Mouse (Mus musculus) CD4-positive helper T cell, adult 2 months (primary cell): ENCODE data around the gene Gemin2.
"Not testable (repeated sequence)": the region's sequence is repeated elsewhere in the genome, so short reads cannot be mapped to it uniquely, and the experiment has no call there.

Experiments used
- DNase-seq: peaks from one replicate; pipeline ENCODE4 v3.0.0-alpha.2; 2012; ENCODE audit warnings: low read depth, missing footprints, low spot score

Gene Gemin2

DNA sequence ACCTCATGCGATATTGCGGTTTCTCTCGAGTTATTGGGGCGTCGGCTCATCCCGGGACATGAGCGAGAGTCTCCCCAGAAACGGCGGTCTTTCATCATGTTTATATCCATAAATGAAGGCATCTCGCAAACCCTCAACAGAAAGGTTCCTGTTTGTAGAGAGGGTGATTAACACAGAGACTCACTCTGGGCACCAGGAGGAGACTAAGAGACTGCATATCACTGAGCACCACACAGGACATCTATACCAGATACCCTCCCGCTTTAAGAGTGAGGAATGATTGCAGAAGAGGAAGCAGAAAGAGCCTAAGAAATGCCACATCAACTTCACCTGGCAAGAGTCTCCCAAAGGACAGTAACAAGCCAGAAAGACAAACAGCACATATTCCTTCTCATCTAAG, 43.0 kb downstream of the Gemin2 start:
- DNase-seq = no peak

DNA sequence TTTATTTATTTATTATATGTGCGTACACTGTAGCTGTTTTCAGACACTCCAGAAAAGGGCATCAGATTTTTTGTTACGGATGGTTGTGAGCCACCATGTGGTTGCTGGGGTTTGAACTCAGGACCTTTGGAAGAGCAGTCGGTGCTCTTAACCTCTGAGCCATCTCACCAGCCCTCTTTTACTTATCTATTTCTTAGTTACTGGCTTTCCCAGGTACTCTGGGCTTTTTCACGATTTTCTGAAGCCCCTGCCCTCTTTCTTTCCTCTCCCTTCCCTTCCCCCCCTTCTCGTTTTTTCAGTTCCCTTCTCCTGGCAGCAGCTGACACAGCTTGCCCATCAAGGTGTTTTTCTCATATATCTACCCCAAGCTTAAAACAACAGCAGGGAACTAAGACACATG, 45.0 kb downstream of the Gemin2 start:
- DNase-seq = not testable (repeated sequence)

DNA sequence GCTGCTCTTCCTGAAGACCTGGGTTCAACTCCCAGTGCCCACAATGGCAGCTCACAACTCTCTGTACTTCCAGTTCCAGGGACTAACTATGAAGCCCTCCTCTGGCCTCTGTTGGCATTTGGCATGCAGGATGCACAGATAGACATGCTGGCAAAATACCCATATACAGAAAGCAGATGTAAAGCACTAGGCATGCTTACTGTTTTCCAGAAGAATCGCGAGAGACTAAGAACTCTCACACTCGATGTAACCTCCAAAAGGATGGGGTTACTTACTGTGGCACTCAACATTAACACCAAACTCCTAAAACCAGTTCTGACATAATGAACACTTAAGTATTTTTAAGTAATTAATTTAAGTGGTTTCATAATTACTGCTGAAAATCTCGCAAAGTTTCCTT, 47.1 kb downstream of the Gemin2 start:
- no peak for DNase-seq

DNA sequence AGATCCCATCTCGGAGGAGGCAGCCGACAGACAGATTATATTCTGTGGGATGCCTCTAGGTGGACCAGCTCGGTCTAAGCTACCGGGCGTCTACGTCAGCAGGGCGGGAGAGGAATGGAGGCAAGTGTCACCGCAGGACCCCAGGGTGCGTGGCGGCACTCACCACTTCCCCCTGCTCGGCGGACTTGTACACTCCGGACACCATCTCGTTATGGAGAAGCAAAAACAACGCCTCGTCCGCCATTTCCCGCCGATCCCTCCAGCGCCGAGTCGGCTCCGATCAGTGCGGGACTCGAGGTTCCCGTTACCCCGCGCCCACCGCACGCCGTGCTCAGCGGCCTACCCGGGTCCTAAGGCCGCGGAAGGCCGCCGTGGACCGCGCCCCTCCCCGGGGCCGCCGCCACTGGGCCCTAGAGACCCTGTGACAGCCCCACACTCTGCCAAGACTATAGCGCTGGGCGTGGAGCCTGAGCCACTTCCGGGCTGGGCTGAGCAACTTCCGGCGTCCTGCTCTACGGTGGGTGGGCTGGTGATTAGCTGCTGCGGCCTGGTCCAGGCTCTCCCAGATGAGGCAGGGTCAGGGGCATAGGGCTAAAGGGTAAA, 47.9 kb downstream of the Gemin2 start, which contains the start of gene Trappc6b:
Trappc6b (minus strand) TSS at position 480 of the 603 bp plus-strand sequence.
- DNase-seq = peak; percentile 81

DNA sequence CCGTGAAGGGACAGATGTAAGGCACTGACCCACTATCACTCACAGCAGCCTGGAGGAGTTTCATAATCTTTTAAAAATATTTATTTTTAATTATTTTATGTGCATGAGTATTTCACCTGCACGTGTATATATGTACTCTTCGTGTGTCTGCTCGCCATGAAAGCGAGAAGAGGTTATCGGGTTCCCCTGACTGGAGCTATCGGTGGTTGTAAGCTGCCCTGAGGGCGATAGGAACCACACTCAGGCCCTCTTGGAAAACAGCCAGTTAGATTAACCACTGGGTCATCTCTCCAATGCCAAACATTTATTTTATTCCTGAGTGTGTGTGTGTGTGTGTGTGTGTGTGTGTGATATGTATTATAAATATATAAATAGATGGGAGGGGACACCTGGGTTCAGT, 51.6 kb downstream of the Gemin2 start:
- DNase-seq = no peak

DNA sequence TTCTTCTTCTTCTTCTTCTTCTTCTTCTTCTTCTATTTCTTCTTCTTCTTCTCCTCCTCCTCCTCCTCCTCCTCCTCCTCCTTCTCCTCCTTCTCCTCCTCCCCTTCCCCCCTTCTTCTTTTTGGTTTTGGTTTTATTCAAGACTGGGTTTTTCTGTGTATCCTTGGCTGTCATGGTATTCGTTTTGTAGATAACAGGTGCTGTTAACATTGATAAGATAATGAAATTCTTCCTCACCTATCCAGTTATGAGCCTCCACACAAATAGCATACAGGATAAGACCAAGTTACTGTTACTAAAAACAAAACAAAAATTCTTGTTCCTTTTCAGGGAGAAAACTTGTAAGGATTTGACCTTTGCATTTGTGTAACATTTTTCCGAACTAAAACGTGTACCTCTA, 52.6 kb downstream of the Gemin2 start:
- no peak for DNase-seq

DNA sequence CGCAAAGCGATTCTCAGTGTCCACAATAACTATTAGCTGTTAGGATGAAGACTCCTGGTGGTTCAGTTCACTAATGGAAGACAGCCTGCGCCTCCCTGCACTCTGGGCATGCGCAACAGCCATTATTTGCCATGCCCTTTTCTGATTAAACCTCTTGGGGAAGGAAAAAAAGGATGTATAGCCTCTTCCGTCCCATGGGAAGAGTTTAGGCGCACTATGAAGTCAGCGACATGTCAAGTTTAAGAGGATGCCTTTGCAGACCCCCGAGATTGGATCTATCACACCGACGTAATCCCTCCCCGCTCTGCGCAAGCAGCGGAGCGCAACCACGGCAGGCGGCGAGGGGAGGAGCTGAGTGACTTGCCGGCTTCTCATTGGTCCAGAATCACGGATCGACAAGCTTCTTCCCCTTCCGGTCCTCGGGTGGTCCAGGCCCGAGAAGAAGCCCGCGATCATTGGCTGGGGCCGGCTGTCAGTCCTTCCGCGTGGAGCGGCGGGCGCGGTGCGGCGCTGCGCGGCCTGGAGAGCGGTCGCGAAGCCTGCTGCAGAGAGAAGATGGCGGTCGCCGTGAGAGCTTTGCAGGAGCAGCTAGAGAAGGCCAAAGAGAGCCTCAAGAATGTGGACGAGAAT, 53.4 kb downstream of the Gemin2 start, which contains the start of gene Pnn:
Pnn (plus strand) TSS at position 437 of the 630 bp plus-strand sequence.
- peak; percentile 98 for DNase-seq

DNA sequence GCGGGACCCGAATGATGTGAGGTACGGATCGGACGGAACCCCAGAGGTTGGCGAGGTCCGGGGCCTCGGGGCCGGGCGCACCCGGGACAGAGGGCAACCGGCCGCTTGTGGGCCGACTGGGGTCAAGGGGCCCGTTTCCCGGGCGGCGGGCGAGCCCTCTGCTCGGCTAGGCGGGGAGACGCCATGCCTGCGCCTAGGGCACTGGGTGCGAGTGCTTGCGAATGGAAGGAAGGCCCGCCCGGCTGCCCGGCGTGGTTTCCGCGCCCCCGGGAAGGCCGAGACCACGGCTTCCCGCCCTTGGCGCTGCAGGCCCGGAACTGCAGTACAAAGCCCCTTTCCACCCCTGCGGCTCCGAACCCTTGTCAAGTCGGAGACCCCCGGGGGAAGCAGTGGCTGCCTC, 53.9 kb downstream of the Gemin2 start:
- no peak for DNase-seq

DNA sequence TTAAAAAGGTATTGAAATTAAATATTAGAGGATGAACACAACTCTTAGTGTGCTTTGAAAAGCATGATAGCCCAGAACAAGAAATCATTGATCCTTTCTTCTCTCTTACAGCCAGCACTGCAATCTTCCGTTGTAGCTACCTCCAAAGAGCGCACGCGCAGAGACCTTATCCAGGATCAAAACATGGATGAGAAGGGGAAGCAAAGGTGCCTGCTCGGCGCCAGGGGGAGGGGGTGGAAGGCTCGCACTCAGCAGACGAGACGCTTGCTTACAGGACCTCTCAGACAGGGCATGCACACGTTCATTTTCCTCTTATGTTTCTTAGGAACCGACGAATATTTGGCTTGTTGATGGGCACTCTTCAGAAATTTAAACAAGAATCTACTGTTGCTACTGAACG, 55.6 kb downstream of the Gemin2 start:
- DNase-seq = no peak

DNA sequence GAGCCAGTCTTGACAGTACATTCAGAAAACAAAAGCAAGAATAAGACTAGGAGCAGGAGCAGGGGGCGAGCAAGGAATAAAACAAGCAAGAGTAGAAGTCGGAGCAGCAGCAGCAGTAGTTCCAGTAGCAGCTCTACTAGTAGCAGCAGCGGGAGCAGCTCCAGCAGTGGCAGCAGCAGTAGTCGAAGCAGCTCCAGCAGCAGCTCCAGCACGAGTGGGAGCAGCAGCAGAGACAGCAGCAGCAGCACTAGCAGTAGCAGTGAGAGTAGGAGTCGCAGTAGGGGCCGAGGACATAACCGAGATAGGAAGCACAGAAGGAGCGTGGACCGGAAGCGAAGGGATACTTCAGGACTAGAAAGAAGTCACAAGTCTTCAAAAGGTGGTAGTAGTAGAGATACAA, 59.1 kb downstream of the Gemin2 start:
- no peak for DNase-seq

DNA sequence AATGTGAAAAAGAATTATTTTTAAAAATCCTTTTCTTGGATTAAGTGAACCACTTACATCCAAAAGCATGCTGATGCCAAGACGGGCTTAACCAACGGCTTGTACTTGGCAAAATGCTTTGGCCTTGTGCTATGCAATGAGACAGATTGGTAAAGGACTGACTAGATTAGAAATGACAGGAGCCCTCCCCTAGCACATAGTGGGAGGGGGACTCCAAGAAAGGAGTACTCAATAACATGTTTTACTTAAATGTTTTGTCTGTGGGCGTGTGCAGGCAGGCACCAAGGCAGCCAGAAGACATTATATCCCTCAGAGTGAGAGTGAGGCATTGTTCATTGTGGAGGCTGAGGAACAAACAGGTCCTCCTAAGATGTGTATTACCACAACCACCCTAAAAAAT, 60.9 kb downstream of the Gemin2 start:
- DNase-seq = no peak

DNA sequence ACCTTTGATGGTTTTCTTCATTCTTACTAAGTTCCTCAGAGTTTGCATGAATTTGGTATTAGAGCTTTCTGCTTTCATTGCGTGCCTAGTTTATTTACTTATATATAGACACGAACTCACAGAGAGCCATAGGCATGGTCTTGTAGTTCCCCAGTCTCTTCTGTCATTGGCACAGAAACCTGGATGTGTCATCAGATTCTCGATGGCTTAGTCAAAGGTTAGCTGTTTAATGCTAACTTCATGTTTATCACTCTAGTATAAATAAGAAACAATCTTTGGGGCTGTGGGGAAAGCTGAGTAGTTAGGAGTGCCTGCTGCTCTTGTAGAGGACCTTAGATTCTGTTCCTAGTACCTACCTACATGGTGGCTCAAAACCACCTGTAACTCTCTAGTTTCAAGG, 63.8 kb downstream of the Gemin2 start:
- no peak for DNase-seq

DNA sequence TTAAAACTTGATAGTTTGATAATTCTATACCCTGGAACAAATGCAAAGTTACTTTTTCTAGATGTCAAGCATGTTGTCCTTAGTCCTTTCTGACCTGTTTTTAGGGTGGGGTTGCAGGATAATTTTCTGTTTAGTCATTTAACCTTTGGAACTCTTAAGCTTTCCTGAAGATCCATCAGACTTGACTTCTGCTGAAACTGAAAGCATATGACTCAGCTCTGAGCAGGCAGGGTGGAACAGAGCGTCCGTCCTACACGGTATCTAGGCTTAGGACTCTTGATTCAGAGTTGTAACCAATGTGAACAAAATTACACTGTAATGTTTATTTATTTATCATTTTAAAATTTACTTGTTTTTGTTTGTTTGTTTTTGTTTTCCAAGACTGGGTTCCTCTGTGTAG, 64.7 kb downstream of the Gemin2 start:
- no peak for DNase-seq
